In genomic region chr11:41682991-41683390, GRCm38 (mm10) we compare ENCODE assay signal across 22 mouse cellular contexts.
"Had no signal": no experiment of that assay in that cellular context is flagged by ENCODE, and none has a peak within 500 bp of the region (broad histone marks: within the 10 kb centered on the region; RNA-seq: fewer than 3 reads in every experiment).

No protein-coding gene starts in this region.

- H3K9ac ChIP-seq: liver, embryonic 14.5 days; liver, postnatal 0 days; lung, embryonic 14.5 days; neural tube, embryonic 12.5 days had no signal

- H3K4me2 ChIP-seq: liver, embryonic 11.5 days; lung, embryonic 14.5 days; neural tube, embryonic 12.5 days had no signal

- H3K27me3 ChIP-seq: neural tube, embryonic 12.5 days had no signal

- H3K36me3 ChIP-seq: neural tube, embryonic 12.5 days had no signal

- ATAC-seq: intestine, postnatal 0 days; liver, postnatal 0 days; lung, postnatal 0 days had no signal

- H3K9me3 ChIP-seq: neural tube, embryonic 12.5 days had no signal

- H3K27ac ChIP-seq: kidney, postnatal 0 days; layer of hippocampus, adult 2 months; left cerebral cortex, adult 2 months; liver, embryonic 14.5 days; macrophage; neural tube, embryonic 12.5 days; stomach, postnatal 0 days had no signal

- H3K4me1 ChIP-seq: neural tube, embryonic 12.5 days had no signal

- H3K4me3 ChIP-seq: layer of hippocampus, adult 2 months; left cerebral cortex, adult 2 months; neural tube, embryonic 12.5 days had no signal

- DNase-seq: kidney, adult 2 months; kidney, postnatal 25 days; layer of hippocampus, adult 9-11 months; layer of hippocampus, postnatal 36 days; liver, postnatal 0 days; lung, embryonic 14.5 days; right cerebral cortex, adult 18-20 months; right cerebral cortex, postnatal 14 days; right cerebral cortex, postnatal 4 days; thymus, adult 2 months; thymus, postnatal 14 days; thymus, postnatal 4 days had no signal
